Mouse (Mus musculus): Measurements from ENCODE around the gene 1700003F12Rik. TPM values are rescaled to one million over a fixed set of nuclear protein-coding genes. Genes with fewer than 3 reads are reported as not detected.

1700003F12Rik gene
- total RNA-seq (2012; rRNA removed) (0.85 and 0.92 TPM in 2 replicates), total RNA-seq (2014; rRNA removed) (0.52 TPM in 1 of 2 replicates, not detected in the other), polyA plus RNA-seq (2012; ENCODE audit: insufficient read length, low read depth) (0.56 and 0.71 TPM in 2 replicates)

GRCm38 (mm10) chr2:154546711-154547110, at the start of gene 1700003F12Rik:
Gene 1700003F12Rik (plus strand): TSS chr2:154547085.
- in situ Hi-C loops (cut with MboI; ENCODE audit: low pct_ligation_motif_present, low pct_unique_long_range_greater_than_20kb, low sequenced_read_pairs) = loop anchor here (5.0 kb wide), 1 partner anchor 134 kb away; no protein-coding TSS in a partner anchor
- H3K27me3 ChIP-seq (replicated peaks) = no peaks in the 10 kb centered on the region
- no peak for TF ChIP-seq ZMIZ1 (IDR thresholded peaks at IDR 0.05; ENCODE audit: low read depth, low read length)
- no peak for TF ChIP-seq JUND (conservative IDR thresholded peaks at IDR 0.05; ENCODE audit: low read depth, low read length)
- TF ChIP-seq IRF4 (IDR thresholded peaks at IDR 0.05; ENCODE audit: low read depth, low read length) = no peak
- no peak for TF ChIP-seq HCFC1 (IDR thresholded peaks at IDR 0.05; ENCODE audit: low read depth, low read length)
- no peak for TF ChIP-seq ZKSCAN1 (IDR thresholded peaks at IDR 0.05; ENCODE audit: borderline replicate concordance, low read depth, low read length)
- no peak for TF ChIP-seq KAT2A (IDR thresholded peaks at IDR 0.05; ENCODE audit: insufficient replicate concordance, low read length)
- TF ChIP-seq JUN (IDR thresholded peaks at IDR 0.05; ENCODE audit: insufficient read depth, low read depth, low read length) = no peak
- no peak for TF ChIP-seq RCOR1 (conservative IDR thresholded peaks at IDR 0.05; ENCODE audit: low read depth, low read length)
- H3K9me3 ChIP-seq (replicated peaks; ENCODE audit: low read length) = no peaks in the 10 kb centered on the region
- no peak within 1 kb of the TSS for H3K4me3 ChIP-seq (replicated peaks in 1 of 3; ENCODE audit: low read depth in 2 of 3, low read length in 2 of 3, poor library complexity in 1 of 3)
- H3K9ac ChIP-seq (ENCODE audit: insufficient read depth, low read depth) = no peak within 1 kb of the TSS
- H3K36me3 ChIP-seq (replicated peaks in 1 of 2; ENCODE audit: control insufficient read depth in 1 of 2, insufficient read depth in 1 of 2, low read length in 1 of 2) = peaks cover 4 to 71% of the 10 kb centered on the region in 2 experiments
- peaks cover 9 to 27% of the 10 kb centered on the region in 2 experiments for H3K4me1 ChIP-seq (ENCODE audit: control insufficient read depth in 1 of 2, insufficient read depth in 2 of 2)
- dilution Hi-C loops (cut with MboI; ENCODE audit: extremely low pct_ligation_motif_present, extremely low pct_unique_long_range_greater_than_20kb, low sequenced_read_pairs) = no loop called here
- no peaks in the 10 kb centered on the region for H3K79me2 ChIP-seq (replicated peaks; ENCODE audit: control insufficient read depth, extremely low read depth, insufficient read depth, poor library complexity, severe bottlenecking)
- H3K4me2 ChIP-seq (ENCODE audit: insufficient read depth, low read depth, poor library complexity, severe bottlenecking) = no peak within 1 kb of the TSS
- H3K27ac ChIP-seq (ENCODE audit: insufficient read depth, low read depth) = no peak within 1 kb of the TSS
- no peak for DNase-seq (ENCODE audit: extremely low read depth)

- Histone ChIP-seq H3K4me1 (ENCODE audit: control insufficient read depth in 1 of 2, insufficient read depth in 2 of 2) (peaks cover 0 to 34% of the 10 kb centered on the region in 2 experiments; a peak in 2 of 4 replicates), H3K4me2 (ENCODE audit: insufficient read depth, low read depth, poor library complexity, severe bottlenecking) (no peak overlapping the region), H3K27ac (ENCODE audit: insufficient read depth, low read depth) (no peak overlapping the region), H3K9me3 (replicated peaks; ENCODE audit: low read length) (no peaks in the 10 kb centered on the region), H3K36me3 (replicated peaks in 1 of 2; ENCODE audit: control insufficient read depth in 1 of 2, insufficient read depth in 1 of 2, low read length in 1 of 2) (peaks cover 0 to 29% of the 10 kb centered on the region in 2 experiments), H3K79me2 (replicated peaks; ENCODE audit: control insufficient read depth, extremely low read depth, insufficient read depth, poor library complexity, severe bottlenecking) (no peaks in the 10 kb centered on the region), H3K9ac (ENCODE audit: insufficient read depth, low read depth) (no peak overlapping the region), H3K27me3 (replicated peaks) (no peaks in the 10 kb centered on the region), H3K4me3 (replicated peaks in 1 of 3; ENCODE audit: low read depth in 2 of 3, low read length in 2 of 3, poor library complexity in 1 of 3) (no peak overlapping the region)
- in situ Hi-C loops (cut with MboI; ENCODE audit: low pct_ligation_motif_present, low pct_unique_long_range_greater_than_20kb, low sequenced_read_pairs) = no loop called here
- dilution Hi-C loops (cut with MboI; ENCODE audit: extremely low pct_ligation_motif_present, extremely low pct_unique_long_range_greater_than_20kb, low sequenced_read_pairs) = no loop called here
- TF ChIP-seq POLR2AphosphoS2 (IDR thresholded peaks at IDR 0.05; ENCODE audit: low read depth, low read length) (no peak), CHD2 (IDR thresholded peaks at IDR 0.05; ENCODE audit: low read length) (no peak), SIN3A (IDR thresholded peaks at IDR 0.05; ENCODE audit: low read length) (no peak), TBP (conservative IDR thresholded peaks at IDR 0.05; ENCODE audit: low read depth, low read length) (no peak), MEF2A (IDR thresholded peaks at IDR 0.05; ENCODE audit: borderline replicate concordance, low read depth, low read length) (no peak), MYC (IDR thresholded peaks at IDR 0.05; ENCODE audit: low read depth, low read length) (no peak), GABPA (IDR thresholded peaks at IDR 0.05; ENCODE audit: insufficient replicate concordance, low read depth, low read length) (no peak), ELF1 (IDR thresholded peaks at IDR 0.05; ENCODE audit: low read depth, low read length) (no peak), MAZ (IDR thresholded peaks at IDR 0.05; ENCODE audit: low read depth, low read length) (no peak), USF1 (IDR thresholded peaks at IDR 0.05; ENCODE audit: low read depth, low read length) (no peak), RCOR1 (conservative IDR thresholded peaks at IDR 0.05; ENCODE audit: low read depth, low read length) (no peak), BHLHE40 (IDR thresholded peaks at IDR 0.05; ENCODE audit: low read depth, low read length) (no peak), ZNF384 (IDR thresholded peaks at IDR 0.05; ENCODE audit: low read depth, low read length) (no peak), PAX5 (IDR thresholded peaks at IDR 0.05; ENCODE audit: low read length) (no peak)
- no peak for DNase-seq (ENCODE audit: extremely low read depth)
These were observed 48.3 kb upstream of the 1700003F12Rik start for GRCm38 (mm10) chr2:154498571-154498970.

Measured in CH12.LX (cell line).